Mouse (Mus musculus) heart, embryonic 12.5 days (tissue): ENCODE results near the gene Trim7. TPM values are rescaled to one million over a fixed set of nuclear protein-coding genes. Genes with fewer than 3 reads are reported as not detected.
"Not testable (repeated sequence)": the region's sequence is repeated elsewhere in the genome, so short reads cannot be mapped to it uniquely, and the experiment has no call there.

Source experiments
- ATAC-seq: fragments of 200-750 bp; cut with Nextera tagmentation; 2 replicates; pipeline ENCODE4 v1.8.0; 2017; ENCODE audit warnings: moderate TSS enrichment, moderate library complexity; ENCODE audit not compliant: insufficient number of reproducible peaks, low FRiP score
- H3K27ac ChIP-seq: fragments of 300-500 bp; sonication (generic); 2 replicates; pipeline ENCODE4 v1.5.1; 2016; ENCODE audit warnings: mild to moderate bottlenecking, moderate library complexity; ENCODE audit not compliant: poor library complexity, severe bottlenecking
- H3K27me3 ChIP-seq: fragments of 300-500 bp; sonication (generic); replicated peaks from 2 replicates; pipeline ENCODE4 v1.6.1; 2016; ENCODE audit warnings: mild to moderate bottlenecking, moderate library complexity
- H3K36me3 ChIP-seq: fragments of 300-500 bp; sonication (generic); 2 replicates; pipeline ENCODE4 v1.6.1; 2016; ENCODE audit warnings: mild to moderate bottlenecking, moderate library complexity
- H3K4me1 ChIP-seq: fragments of 300-500 bp; sonication (generic); replicated peaks from 2 replicates; pipeline ENCODE4 v1.6.1; 2016; ENCODE audit warnings: mild to moderate bottlenecking
- H3K4me2 ChIP-seq: fragments of 300-500 bp; sonication (generic); 2 replicates; pipeline ENCODE4 v1.6.1; 2016; ENCODE audit warnings: mild to moderate bottlenecking, moderate library complexity
- H3K4me3 ChIP-seq: fragments of 300-500 bp; sonication (generic); 2 replicates; pipeline ENCODE4 v1.5.1; 2016; ENCODE audit warnings: mild to moderate bottlenecking
- H3K9ac ChIP-seq: fragments of 300-500 bp; sonication (generic); 2 replicates; pipeline ENCODE4 v1.6.1; 2016; ENCODE audit warnings: mild to moderate bottlenecking, moderate library complexity
- H3K9me3 ChIP-seq: fragments of 300-500 bp; sonication (generic); replicated peaks from 2 replicates; pipeline ENCODE4 v1.6.1; 2016; ENCODE audit warnings: mild to moderate bottlenecking, moderate library complexity
- WGBS: fragments of 180-500 bp; shearing (Covaris S2); methylation state at CpG from one replicate; pipeline ENCODE4 v1.1.7; 2016; 5-methylcytosine and 5-hydroxymethylcytosine counted together
- polyA plus RNA-seq: library from polyadenylated mRNA; unstranded; fragments of >200 nt; fragmentation: Nextera tagmentation; extraction: Ambion mirVana; gene quantifications from 2 replicates; pipeline ENCODE4 v1.2.1, GENCODE M21; 2016

Trim7 gene
- 0.39 and 0.52 TPM in 2 replicates for polyA plus RNA-seq

- Histone ChIP-seq H3K27me3 (peaks cover 11% of the 10 kb centered on the region), H3K4me3 (peak within 1 kb of the TSS; percentile 52), H3K4me1 (peaks cover 23% of the 10 kb centered on the region), H3K4me2 (peak within 1 kb of the TSS; percentile 74), H3K9ac (peak within 1 kb of the TSS; percentile 63), H3K27ac (peak within 1 kb of the TSS; percentile 57)
- 3% methylated on average over 49 of the region's 92 CpGs for WGBS
- not testable (repeated sequence) for H3K36me3 ChIP-seq, H3K9me3 ChIP-seq
- peak; percentile 87 for ATAC-seq
These were observed at the start of gene Trim7, which contains the start of gene Gm12184 for GRCm38 (mm10) chr11:48825979-48826751. TSS of gene Trim7 (plus strand) at chr11:48826140. TSS of gene Gm12184 (minus strand) at chr11:48826655.

- no peaks in the 10 kb centered on the region; the same call in 1 of the 2 replicates for H3K4me1 ChIP-seq
- H3K4me2 ChIP-seq, result no peak overlapping the region
- no peak overlapping the region for H3K9ac ChIP-seq
- no peaks in the 10 kb centered on the region for H3K36me3 ChIP-seq
- H3K4me3 ChIP-seq, result no peak overlapping the region
- 45% methylated on average over 9 of the region's 9 CpGs for WGBS
- no peaks in the 10 kb centered on the region for H3K9me3 ChIP-seq
- ATAC-seq, result no peak
- H3K27ac ChIP-seq, result no peak overlapping the region
- H3K27me3 ChIP-seq, result no peaks in the 10 kb centered on the region
These were observed 49.3 kb upstream of the Trim7 start for GRCm38 (mm10) chr11:48776664-48777063.

- Histone ChIP-seq H3K9me3 (no peaks in the 10 kb centered on the region), H3K9ac (no peak overlapping the region), H3K36me3 (no peaks in the 10 kb centered on the region), H3K27ac (no peak overlapping the region), H3K4me2 (no peak overlapping the region), H3K27me3 (no peaks in the 10 kb centered on the region), H3K4me1 (no peaks in the 10 kb centered on the region; the same call in 1 of the 2 replicates), H3K4me3 (no peak overlapping the region)
- 84% methylated on average over 9 of the region's 9 CpGs for WGBS
- ATAC-seq, result no peak
These were observed 48.6 kb upstream of the Trim7 start for GRCm38 (mm10) chr11:48777303-48777702.

- Histone ChIP-seq H3K27ac (no peak overlapping the region), H3K27me3 (no peaks in the 10 kb centered on the region), H3K9me3 (no peaks in the 10 kb centered on the region), H3K36me3 (no peaks in the 10 kb centered on the region), H3K4me2 (no peak overlapping the region), H3K4me3 (no peak overlapping the region), H3K9ac (no peak overlapping the region), H3K4me1 (no peaks in the 10 kb centered on the region; the same call in 1 of the 2 replicates)
- no peak for ATAC-seq
- WGBS, result 29% methylated on average over 7 of the region's 7 CpGs
These were observed 46.5 kb upstream of the Trim7 start for GRCm38 (mm10) chr11:48779450-48779849.

GRCm38 (mm10) chr11:48782243-48782642 is 43.7 kb upstream of the Trim7 start:
- Histone ChIP-seq H3K36me3 (no peaks in the 10 kb centered on the region), H3K4me1 (no peaks in the 10 kb centered on the region), H3K4me2 (no peak overlapping the region), H3K9me3 (no peaks in the 10 kb centered on the region), H3K4me3 (no peak overlapping the region), H3K27ac (no peak overlapping the region), H3K27me3 (no peaks in the 10 kb centered on the region), H3K9ac (no peak overlapping the region)
- 74% methylated on average over 4 of the region's 4 CpGs for WGBS
- ATAC-seq, result no peak

GRCm38 (mm10) chr11:48787455-48788211 is 38.3 kb upstream of the Trim7 start:
- H3K36me3 ChIP-seq, result no peaks in the 10 kb centered on the region
- H3K4me1 ChIP-seq, result peaks cover 4% of the 10 kb centered on the region; the same call in 1 of the 2 replicates
- H3K4me2 ChIP-seq, result peak overlapping the region; percentile 60
- peak overlapping the region; percentile 44; the same call in 1 of the 2 replicates for H3K4me3 ChIP-seq
- H3K9me3 ChIP-seq, result no peaks in the 10 kb centered on the region
- peak; percentile 69 for ATAC-seq
- WGBS, result 46% methylated on average over 10 of the region's 10 CpGs
- no peaks in the 10 kb centered on the region for H3K27me3 ChIP-seq
- H3K27ac ChIP-seq, result no peak overlapping the region
- H3K9ac ChIP-seq, result no peak overlapping the region

GRCm38 (mm10) chr11:48788311-48789089 is 37.4 kb upstream of the Trim7 start:
- Histone ChIP-seq H3K4me3 (peak overlapping the region; percentile 44), H3K27me3 (no peaks in the 10 kb centered on the region), H3K9me3 (no peaks in the 10 kb centered on the region), H3K4me1 (peaks cover 4% of the 10 kb centered on the region; the same call in 1 of the 2 replicates), H3K9ac (peak overlapping the region; percentile 60), H3K4me2 (peak overlapping the region; percentile 60), H3K36me3 (no peaks in the 10 kb centered on the region), H3K27ac (no peak overlapping the region)
- 0 out of 2 replicates have a peak, but pooled peaks have one; percentile 54 for ATAC-seq
- 5% methylated on average over 16 of the region's 16 CpGs for WGBS

GRCm38 (mm10) chr11:48789215-48789614 is 36.7 kb upstream of the Trim7 start:
- Histone ChIP-seq H3K4me3 (no peak overlapping the region), H3K27ac (no peak overlapping the region), H3K27me3 (no peaks in the 10 kb centered on the region), H3K4me1 (peaks cover 4% of the 10 kb centered on the region; the same call in 1 of the 2 replicates), H3K36me3 (no peaks in the 10 kb centered on the region), H3K9ac (no peak overlapping the region), H3K9me3 (no peaks in the 10 kb centered on the region), H3K4me2 (no peak overlapping the region)
- ATAC-seq, result no peak
- WGBS, result 85% methylated on average over 5 of the region's 5 CpGs

- peak overlapping the region; percentile 47; the same call in 1 of the 2 replicates for H3K9ac ChIP-seq
- WGBS, result 13% methylated on average over 20 of the region's 20 CpGs
- peak overlapping the region; percentile 67 for H3K4me2 ChIP-seq
- no peaks in the 10 kb centered on the region for H3K36me3 ChIP-seq
- ATAC-seq, result peak; percentile 65; the same call in 1 of the 2 replicates
- H3K4me3 ChIP-seq, result peak overlapping the region; percentile 38
- H3K9me3 ChIP-seq, result no peaks in the 10 kb centered on the region
- H3K27me3 ChIP-seq, result no peaks in the 10 kb centered on the region
- H3K27ac ChIP-seq, result no peak overlapping the region
- peaks cover 4% of the 10 kb centered on the region; the same call in 1 of the 2 replicates for H3K4me1 ChIP-seq
These were observed 35.7 kb upstream of the Trim7 start for GRCm38 (mm10) chr11:48789973-48790823.

- 55% methylated on average over 8 of the region's 8 CpGs for WGBS
These were observed 35.0 kb upstream of the Trim7 start for GRCm38 (mm10) chr11:48790946-48791345.

More at GRCm38 (mm10) chr11:48790946-48791345, 35.0 kb upstream of the Trim7 start:
- Histone ChIP-seq H3K36me3 (no peaks in the 10 kb centered on the region), H3K27ac (no peak overlapping the region), H3K9me3 (no peaks in the 10 kb centered on the region), H3K27me3 (no peaks in the 10 kb centered on the region), H3K9ac (0 out of 2 replicates have a peak overlapping the region, but pooled peaks have one; percentile 10), H3K4me2 (peak overlapping the region; percentile 20), H3K4me1 (peaks cover 4% of the 10 kb centered on the region; the same call in 1 of the 2 replicates), H3K4me3 (no peak overlapping the region)
- ATAC-seq, result no peak
